Mouse (Mus musculus) cerebellum, adult 2 months (tissue): ENCODE data around the gene Ssxa1. TPM values are rescaled to one million over a fixed set of nuclear protein-coding genes. Genes with fewer than 3 reads are reported as not detected.
"Not testable (repeated sequence)": the region's sequence is repeated elsewhere in the genome, so short reads cannot be mapped to it uniquely, and the experiment has no call there.

Experiments used
- DNase-seq, 2 experiments: peaks; one replicate each; pipeline ENCODE4 v3.0.0; 2021
- H3K27ac ChIP-seq: fragments of 200-500 bp; 2 replicates; pipeline ENCODE4 v1.5.1; 2012; ENCODE audit warnings: low read length, control low read depth, inconsistent platforms; ENCODE audit not compliant: insufficient read depth
- H3K27me3 ChIP-seq: fragments of 200-500 bp; 2 replicates; pipeline ENCODE4 v1.6.1; 2012; ENCODE audit warnings: inconsistent platforms, mild to moderate bottlenecking, low read length, moderate library complexity; ENCODE audit not compliant: control insufficient read depth, insufficient read depth
- H3K4me1 ChIP-seq: fragments of 200-500 bp; 2 replicates; pipeline ENCODE4 v1.6.1; 2011; ENCODE audit warnings: low read length; ENCODE audit not compliant: control insufficient read depth, insufficient read depth
- H3K4me3 ChIP-seq: fragments of 200-500 bp; replicated peaks from 2 replicates; pipeline ENCODE3; 2011; ENCODE audit warnings: mild to moderate bottlenecking, low read depth, low read length, control low read depth; ENCODE audit not compliant: insufficient read depth
- CTCF ChIP-seq: fragments of 200-500 bp; IDR thresholded peaks from 2 replicates; pipeline ENCODE4 v1.5.1; 2011; ENCODE audit warnings: low read depth, mild to moderate bottlenecking, control low read depth, low read length, moderate library complexity, borderline replicate concordance; ENCODE audit not compliant: insufficient read depth
- POLR2A ChIP-seq: fragments of 200-500 bp; IDR thresholded peaks from 2 replicates; pipeline ENCODE4 v1.6.1; 2011; ENCODE audit warnings: low read length, control low read depth, borderline replicate concordance; ENCODE audit not compliant: insufficient read depth
- WGBS: fragments of 180-500 bp; shearing (Covaris S2); methylation state at CpG from one replicate; pipeline ENCODE4 v1.1.7; 2018; 5-methylcytosine and 5-hydroxymethylcytosine counted together
- polyA plus RNA-seq: library from polyadenylated mRNA; depleted of rRNA; stranded (reverse); fragments of >200 nt; gene quantifications from 2 replicates; pipeline ENCODE4 v1.2.3, GENCODE M21; 2012; rRNA removed

Ssxa1 gene
- polyA plus RNA-seq, result not detected in 2 replicates

- Histone ChIP-seq H3K27me3 (no peaks in the 10 kb centered on the region), H3K4me3 (no peak within 1 kb of the TSS), H3K4me1 (no peaks in the 10 kb centered on the region), H3K27ac (no peak within 1 kb of the TSS)
- DNase-seq, result no peak
- 85% methylated on average over 4 of the region's 4 CpGs for WGBS
- TF ChIP-seq POLR2A, result no peak
- no peak for TF ChIP-seq CTCF
Measured at GRCm38 (mm10) chrX:21115520-21115919, at the start of gene Ssxa1. TSS of gene Ssxa1 (plus strand) at chrX:21115820.

- TF ChIP-seq CTCF, result no peak
- no peak for TF ChIP-seq POLR2A
- DNase-seq, result no peak
- H3K4me3 ChIP-seq, result no peak within 1 kb of the TSS
- H3K4me1 ChIP-seq, result no peaks in the 10 kb centered on the region
- no peaks in the 10 kb centered on the region for H3K27me3 ChIP-seq
- no peak within 1 kb of the TSS for H3K27ac ChIP-seq
Measured at GRCm38 (mm10) chrX:21068106-21068505, 47.5 kb upstream of the Ssxa1 start, which contains the start of gene Spaca5. TSS of gene Spaca5 (plus strand) at chrX:21068406.

GRCm38 (mm10) chrX:21088645-21088982 lies 27.0 kb upstream of the Ssxa1 start:
- no peaks in the 10 kb centered on the region for H3K4me1 ChIP-seq
- WGBS, result 15% methylated on average over 6 of the region's 6 CpGs
- peak overlapping the region; percentile 65 for H3K4me3 ChIP-seq
- no peak for TF ChIP-seq POLR2A
- TF ChIP-seq CTCF, result no peak
- 0 out of 2 replicates have a peak overlapping the region, but pooled peaks have one; percentile 8 for H3K27ac ChIP-seq
- H3K27me3 ChIP-seq, result no peaks in the 10 kb centered on the region
- DNase-seq, result no peak

- Histone ChIP-seq H3K4me3 (peak within 1 kb of the TSS; percentile 65), H3K27me3 (no peaks in the 10 kb centered on the region), H3K27ac (peak within 1 kb of the TSS; percentile 89), H3K4me1 (no peaks in the 10 kb centered on the region)
- 5% methylated on average over 27 of the region's 27 CpGs for WGBS
- DNase-seq, result peak; percentile 72 to 78
- TF ChIP-seq POLR2A (no peak; the same call in 1 of the 2 replicates), CTCF (no peak)
Measured at GRCm38 (mm10) chrX:21088983-21089866, 26.4 kb upstream of the Ssxa1 start, which contains the start of gene Zfp300. TSS of gene Zfp300 (minus strand) at chrX:21089527.

- Histone ChIP-seq H3K4me3 (peak overlapping the region; percentile 65), H3K4me1 (no peaks in the 10 kb centered on the region), H3K27ac (peak overlapping the region; percentile 89), H3K27me3 (no peaks in the 10 kb centered on the region)
- WGBS, result 46% methylated on average over 7 of the region's 7 CpGs
- TF ChIP-seq POLR2A (no peak), CTCF (no peak)
- no peak for DNase-seq
Measured at GRCm38 (mm10) chrX:21089867-21090239, 25.8 kb upstream of the Ssxa1 start.

GRCm38 (mm10) chrX:21146675-21147074 lies 31.1 kb downstream of the Ssxa1 start:
- WGBS, result 95% methylated on average over 25 of the region's 25 CpGs
- H3K27me3 ChIP-seq, H3K27ac ChIP-seq, H3K4me3 ChIP-seq, H3K4me1 ChIP-seq, DNase-seq: not testable (repeated sequence)

Other genes with a start within 250 kb of the Ssxa1 start
- 1.1 and 1.9 TPM in 2 replicates for gene Timp1, start 245.7 kb upstream of the Ssxa1 start, polyA plus RNA-seq
- gene Syn1, start 194.8 kb upstream of the Ssxa1 start, polyA plus RNA-seq, result 164 and 171 TPM in 2 replicates
- 31.1 and 32.5 TPM in 2 replicates for gene Cfp, start 184.3 kb upstream of the Ssxa1 start, polyA plus RNA-seq
- gene Elk1, start 165.2 kb upstream of the Ssxa1 start, polyA plus RNA-seq, result 35.5 and 42.0 TPM in 2 replicates
- 14.9 and 16.7 TPM in 2 replicates for gene Uxt, start 153.8 kb upstream of the Ssxa1 start, polyA plus RNA-seq
- gene Zfp182, start 53.5 kb upstream of the Ssxa1 start, polyA plus RNA-seq, result 9.3 and 9.6 TPM in 2 replicates
- gene Spaca5, start 47.4 kb upstream of the Ssxa1 start, polyA plus RNA-seq, result not detected in 2 replicates
- gene Zfp300, start 26.3 kb upstream of the Ssxa1 start, polyA plus RNA-seq, result 2.3 and 3.0 TPM in 2 replicates
- not detected in 2 replicates for gene Gm21876, start 59.8 kb downstream of the Ssxa1 start, polyA plus RNA-seq